Mouse (Mus musculus): ENCODE data around the gene Lrrc49. TPM values are rescaled to one million over a fixed set of nuclear protein-coding genes. Genes with fewer than 3 reads are reported as not detected.

Gene Lrrc49
- polyA plus RNA-seq, 1 experiment from 2014 or later: 80.4 TPM

GRCm38 (mm10) chr9:60551238-60551637 is 136.7 kb downstream of the Lrrc49 start:
- no peaks in the 10 kb centered on the region for H3K27me3 ChIP-seq (replicated peaks)
- H3K9ac ChIP-seq: no peak overlapping the region
- ATAC-seq (replicated peaks): no peak
- H3K4me2 ChIP-seq: no peak overlapping the region
- no peaks in the 10 kb centered on the region for H3K9me3 ChIP-seq
- H3K4me1 ChIP-seq: no peaks in the 10 kb centered on the region
- no peak overlapping the region for H3K27ac ChIP-seq
- H3K36me3 ChIP-seq (replicated peaks): no peaks in the 10 kb centered on the region
- 94% methylated on average over 4 of the region's 4 CpGs for WGBS
- no peak overlapping the region for H3K4me3 ChIP-seq

- H3K9me3 ChIP-seq: no peaks in the 10 kb centered on the region
- ATAC-seq (replicated peaks): no peak
- H3K27me3 ChIP-seq (replicated peaks): no peaks in the 10 kb centered on the region
- H3K4me3 ChIP-seq: no peak overlapping the region
- H3K4me2 ChIP-seq: no peak overlapping the region
- H3K9ac ChIP-seq: no peak overlapping the region
- no peak overlapping the region for H3K27ac ChIP-seq
- H3K36me3 ChIP-seq (replicated peaks): no peaks in the 10 kb centered on the region
- 27% methylated on average over 4 of the region's 4 CpGs for WGBS
- no peaks in the 10 kb centered on the region for H3K4me1 ChIP-seq
Measured at GRCm38 (mm10) chr9:60548182-60548581, 139.8 kb downstream of the Lrrc49 start.

- Histone ChIP-seq H3K4me1 (no peaks in the 10 kb centered on the region), H3K9me3 (no peaks in the 10 kb centered on the region), H3K36me3 (replicated peaks) (no peaks in the 10 kb centered on the region), H3K27ac (no peak overlapping the region), H3K4me3 (no peak overlapping the region), H3K4me2 (no peak overlapping the region), H3K9ac (no peak overlapping the region), H3K27me3 (replicated peaks) (no peaks in the 10 kb centered on the region)
- ATAC-seq (replicated peaks): no peak
- WGBS: 93% methylated on average over 2 of the region's 2 CpGs
Measured at GRCm38 (mm10) chr9:60546169-60546568, 141.8 kb downstream of the Lrrc49 start.

- no peaks in the 10 kb centered on the region for H3K36me3 ChIP-seq (replicated peaks)
- ATAC-seq (replicated peaks): no peak
- no peak overlapping the region for H3K9ac ChIP-seq
- H3K4me1 ChIP-seq: no peaks in the 10 kb centered on the region
- 82% methylated on average over 13 of the region's 13 CpGs for WGBS
- no peak overlapping the region for H3K4me3 ChIP-seq
- no peaks in the 10 kb centered on the region for H3K27me3 ChIP-seq (replicated peaks)
- H3K9me3 ChIP-seq: no peaks in the 10 kb centered on the region
- H3K27ac ChIP-seq: no peak overlapping the region
- H3K4me2 ChIP-seq: no peak overlapping the region
Measured at GRCm38 (mm10) chr9:60545361-60546096, 142.4 kb downstream of the Lrrc49 start.

GRCm38 (mm10) chr9:60543422-60544015 is 144.4 kb downstream of the Lrrc49 start:
- no peak overlapping the region for H3K4me2 ChIP-seq
- no peak for ATAC-seq (replicated peaks)
- no peak overlapping the region for H3K27ac ChIP-seq
- no peaks in the 10 kb centered on the region for H3K36me3 ChIP-seq (replicated peaks)
- no peaks in the 10 kb centered on the region for H3K9me3 ChIP-seq
- H3K4me3 ChIP-seq: no peak overlapping the region
- no peaks in the 10 kb centered on the region for H3K27me3 ChIP-seq (replicated peaks)
- no peaks in the 10 kb centered on the region for H3K4me1 ChIP-seq
- WGBS: 87% methylated on average over 7 of the region's 7 CpGs
- no peak overlapping the region for H3K9ac ChIP-seq

GRCm38 (mm10) chr9:60530310-60530709 is 157.6 kb downstream of the Lrrc49 start:
- no peak overlapping the region for H3K4me2 ChIP-seq
- no peak overlapping the region for H3K4me3 ChIP-seq
- no peak overlapping the region for H3K9ac ChIP-seq
- no peaks in the 10 kb centered on the region for H3K27me3 ChIP-seq (replicated peaks)
- H3K9me3 ChIP-seq: no peaks in the 10 kb centered on the region
- no peaks in the 10 kb centered on the region for H3K4me1 ChIP-seq
- H3K36me3 ChIP-seq (replicated peaks): no peaks in the 10 kb centered on the region
- ATAC-seq (replicated peaks): no peak
- 92% methylated on average over 12 of the region's 12 CpGs for WGBS
- H3K27ac ChIP-seq: no peak overlapping the region

GRCm38 (mm10) chr9:60529348-60530243 is 158.4 kb downstream of the Lrrc49 start:
- no peaks in the 10 kb centered on the region for H3K9me3 ChIP-seq
- no peaks in the 10 kb centered on the region for H3K27me3 ChIP-seq (replicated peaks)
- H3K27ac ChIP-seq: no peak overlapping the region
- no peak for ATAC-seq (replicated peaks)
- WGBS: 84% methylated on average over 10 of the region's 10 CpGs
- H3K9ac ChIP-seq: no peak overlapping the region
- H3K4me2 ChIP-seq: no peak overlapping the region
- no peaks in the 10 kb centered on the region for H3K36me3 ChIP-seq (replicated peaks)
- no peaks in the 10 kb centered on the region for H3K4me1 ChIP-seq
- H3K4me3 ChIP-seq: no peak overlapping the region

- ATAC-seq (replicated peaks): no peak
- Histone ChIP-seq H3K4me1 (no peaks in the 10 kb centered on the region), H3K9me3 (no peaks in the 10 kb centered on the region), H3K36me3 (replicated peaks) (no peaks in the 10 kb centered on the region), H3K27ac (no peak overlapping the region), H3K4me2 (no peak overlapping the region), H3K9ac (no peak overlapping the region), H3K27me3 (replicated peaks) (no peaks in the 10 kb centered on the region), H3K4me3 (no peak overlapping the region)
- WGBS: 67% methylated on average over 3 of the region's 3 CpGs
Measured at GRCm38 (mm10) chr9:60528269-60528668, 159.7 kb downstream of the Lrrc49 start.

GRCm38 (mm10) chr9:60527836-60528235 is 160.1 kb downstream of the Lrrc49 start:
- Histone ChIP-seq H3K9ac (no peak overlapping the region), H3K4me1 (no peaks in the 10 kb centered on the region), H3K27ac (no peak overlapping the region), H3K4me3 (no peak overlapping the region), H3K36me3 (replicated peaks) (no peaks in the 10 kb centered on the region), H3K4me2 (no peak overlapping the region), H3K27me3 (replicated peaks) (no peaks in the 10 kb centered on the region), H3K9me3 (no peaks in the 10 kb centered on the region)
- ATAC-seq (replicated peaks): no peak
- 93% methylated on average over 2 of the region's 2 CpGs for WGBS

GRCm38 (mm10) chr9:60527051-60527450 is 160.9 kb downstream of the Lrrc49 start:
- no peak overlapping the region for H3K27ac ChIP-seq
- peaks cover 4% of the 10 kb centered on the region; the same call in 1 of the 2 replicates for H3K4me1 ChIP-seq
- 81% methylated on average over 5 of the region's 5 CpGs for WGBS
- no peak overlapping the region for H3K4me2 ChIP-seq
- H3K36me3 ChIP-seq (replicated peaks): no peaks in the 10 kb centered on the region
- H3K9me3 ChIP-seq: no peaks in the 10 kb centered on the region
- ATAC-seq (replicated peaks): no peak
- H3K9ac ChIP-seq: no peak overlapping the region
- H3K4me3 ChIP-seq: no peak overlapping the region
- H3K27me3 ChIP-seq (replicated peaks): 0 out of 2 replicates have a peak, but pooled peaks cover 1% of the 10 kb centered on the region

GRCm38 (mm10) chr9:60526195-60526594 is 161.8 kb downstream of the Lrrc49 start:
- Histone ChIP-seq H3K4me2 (no peak overlapping the region), H3K4me3 (no peak overlapping the region), H3K9me3 (no peaks in the 10 kb centered on the region), H3K9ac (no peak overlapping the region), H3K4me1 (peaks cover 10% of the 10 kb centered on the region; the same call in 1 of the 2 replicates), H3K27ac (no peak overlapping the region), H3K27me3 (replicated peaks) (0 out of 2 replicates have a peak, but pooled peaks cover 4% of the 10 kb centered on the region), H3K36me3 (replicated peaks) (no peaks in the 10 kb centered on the region)
- no peak for ATAC-seq (replicated peaks)
- WGBS: 77% methylated on average over 5 of the region's 5 CpGs

- WGBS: under 1% methylated on average over 51 of the region's 51 CpGs
- H3K27me3 ChIP-seq (replicated peaks): 0 out of 2 replicates have a peak, but pooled peaks cover 4% of the 10 kb centered on the region
Measured at GRCm38 (mm10) chr9:60521806-60522264, 166.1 kb downstream of the Lrrc49 start, which contains the start of gene Thsd4. Gene Thsd4 (minus strand): TSS chr9:60522046.

More at GRCm38 (mm10) chr9:60521806-60522264, 166.1 kb downstream of the Lrrc49 start, which contains the start of gene Thsd4:
- peak within 1 kb of the TSS; percentile 51 for H3K4me3 ChIP-seq
- H3K9ac ChIP-seq: peak within 1 kb of the TSS; percentile 43
- no peaks in the 10 kb centered on the region for H3K9me3 ChIP-seq
- no peaks in the 10 kb centered on the region for H3K36me3 ChIP-seq (replicated peaks)
- H3K4me1 ChIP-seq: peaks cover 37% of the 10 kb centered on the region
- peak; percentile 59; the same call in 1 of the 2 replicates for ATAC-seq (replicated peaks)
- peak within 1 kb of the TSS; percentile 82 for H3K4me2 ChIP-seq
- H3K27ac ChIP-seq: no peak within 1 kb of the TSS
